Comparison of ENCODE assay signal across 8 mouse cellular contexts in the genomic region with DNA sequence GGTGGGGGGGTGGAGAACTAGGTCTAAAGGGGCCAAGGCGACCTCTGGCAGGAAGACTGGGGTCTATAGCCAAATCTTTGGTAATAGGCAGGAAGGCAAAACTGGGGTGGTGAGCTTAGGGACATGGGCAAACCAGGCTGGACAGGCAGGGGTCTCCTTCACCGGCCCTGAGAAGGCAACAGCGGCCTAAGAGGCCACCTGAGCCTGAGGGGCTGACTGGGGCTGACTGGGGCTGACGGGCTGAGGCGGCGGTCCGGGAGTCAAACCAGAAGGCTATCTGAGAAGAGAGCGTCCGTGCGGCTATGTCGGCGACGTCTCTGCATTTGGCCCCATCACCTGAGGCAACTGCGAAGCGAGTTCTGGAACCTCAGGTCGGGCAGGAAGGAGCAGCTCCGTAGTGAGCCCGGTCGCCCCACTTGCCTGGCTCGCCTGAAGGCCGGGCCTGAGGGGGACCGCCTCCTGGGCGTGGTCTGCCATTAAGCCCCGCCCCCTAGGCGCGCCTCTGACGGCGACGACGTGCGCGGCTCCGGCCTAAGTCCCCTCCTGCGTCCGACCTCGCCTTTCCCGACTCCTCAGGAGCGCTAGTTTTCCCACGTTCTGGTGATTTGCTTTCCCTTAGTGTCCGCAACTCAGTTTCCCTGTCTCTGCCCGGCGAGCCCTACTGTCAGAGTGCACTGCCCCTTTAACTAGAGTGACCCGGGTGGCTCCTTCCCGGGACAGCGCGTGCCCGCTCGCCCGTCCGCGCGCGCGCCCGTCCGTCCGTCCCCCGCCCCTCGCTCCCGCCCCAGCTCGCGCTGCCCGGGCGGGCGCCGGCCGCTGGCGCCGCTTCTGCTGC. TPM values are rescaled to one million over a fixed set of nuclear protein-coding genes. Genes with fewer than 3 reads are reported as not detected.
DNase-seq lines count a peak whose midpoint lies in the region; ATAC-seq and TF ChIP-seq lines count a peak whose summit lies in the region.

A gene (minus strand): TSS at position 434 of the 835 bp plus-strand sequence.
A gene (plus strand): TSS at position 827 of the 835 bp plus-strand sequence.

- DNase-seq in ES-CJ7 (ENCODE audit: low read depth, low spot score), result peak; percentile 95
- peak; percentile 97 for DNase-seq in cerebellum, adult 11 months
- DNase-seq in heart, postnatal 25 days (ENCODE audit: low spot score), result peak; percentile 93
- peak; percentile 94 to 97 for DNase-seq in layer of hippocampus, adult 2 months (ENCODE audit: low spot score in 2 of 2)
- DNase-seq in lung, embryonic 14.5 days, result peak; percentile 97
- DNase-seq in thymus, adult 2 months, result peak; percentile 97

- ATAC-seq in forebrain, embryonic 15.5 days (replicated peaks), result peak; percentile 96
- ATAC-seq in lung, embryonic 14.5 days (ENCODE audit: insufficient read depth), result peak; percentile 95

- WGBS in forebrain, embryonic 15.5 days, result under 1% methylated on average over 68 of the region's 69 CpGs
- WGBS in lung, embryonic 14.5 days, result 1% methylated on average over 62 of the region's 69 CpGs
- WGBS in olfactory bulb, adult 2 months, result 2% methylated on average over 67 of the region's 69 CpGs
- 3% methylated on average over 69 of the region's 69 CpGs for WGBS in thymus, adult 2 months

- intact Hi-C loops in heart, postnatal 25 days (cut with DNase I), result no loop called here

- peak within 1 kb of the TSS; percentile 92 for H3K9ac ChIP-seq in forebrain, embryonic 15.5 days (replicated peaks)
- H3K9ac ChIP-seq in lung, embryonic 14.5 days, result peak within 1 kb of the TSS; percentile 91

- H3K4me2 ChIP-seq in forebrain, embryonic 15.5 days (replicated peaks), result peak within 1 kb of the TSS; percentile 84
- H3K4me2 ChIP-seq in lung, embryonic 14.5 days, result peak within 1 kb of the TSS; percentile 88

- H3K27ac ChIP-seq in forebrain, embryonic 15.5 days (replicated peaks), result peak within 1 kb of the TSS; percentile 91
- peak within 1 kb of the TSS; percentile 100 for H3K27ac ChIP-seq in layer of hippocampus, adult 2 months
- H3K27ac ChIP-seq in lung, embryonic 14.5 days (ENCODE audit: low read depth), result peak within 1 kb of the TSS; percentile 96
- H3K27ac ChIP-seq in olfactory bulb, adult 2 months (ENCODE audit: insufficient read depth, low read depth, low read length), result peak within 1 kb of the TSS; percentile 85
- H3K27ac ChIP-seq in thymus, adult 2 months (ENCODE audit: control insufficient read depth, insufficient read depth, low read length), result 0 out of 2 replicates have a peak within 1 kb of the TSS, but pooled peaks have one; percentile 23

- H3K36me3 ChIP-seq in forebrain, embryonic 15.5 days, result peaks cover 13% of the 10 kb centered on the region; the same call in 1 of the 2 replicates
- H3K36me3 ChIP-seq in lung, embryonic 14.5 days (ENCODE audit: insufficient read depth), result peaks cover 23% of the 10 kb centered on the region
- H3K36me3 ChIP-seq in thymus, adult 2 months (ENCODE audit: control insufficient read depth, insufficient read depth, low read length), result peaks cover 6% of the 10 kb centered on the region; the same call in 1 of the 2 replicates

- H3K4me3 ChIP-seq in forebrain, embryonic 15.5 days, result peak within 1 kb of the TSS; percentile 96
- H3K4me3 ChIP-seq in layer of hippocampus, adult 2 months, result peak within 1 kb of the TSS; percentile 83
- H3K4me3 ChIP-seq in lung, embryonic 14.5 days (ENCODE audit: low read depth, low read length), result peak within 1 kb of the TSS; percentile 71
- H3K4me3 ChIP-seq in olfactory bulb, adult 2 months (ENCODE audit: insufficient read depth, low read depth, low read length), result peak within 1 kb of the TSS; percentile 86
- peak within 1 kb of the TSS; percentile 79 for H3K4me3 ChIP-seq in thymus, adult 2 months (ENCODE audit: control insufficient read depth, insufficient read depth, low read length)

- peak; percentile 69 for TF ChIP-seq POLR2A in olfactory bulb, adult 2 months (IDR thresholded peaks at IDR 0.05; ENCODE audit: insufficient read depth, low read depth, low read length)
- TF ChIP-seq POLR2A in thymus, adult 2 months (IDR thresholded peaks at IDR 0.05; ENCODE audit: control insufficient read depth, extremely low read depth, insufficient read depth, low read length, poor library complexity), result peak; percentile 75

- no peaks in the 10 kb centered on the region for H3K9me3 ChIP-seq in forebrain, embryonic 15.5 days
- H3K9me3 ChIP-seq in lung, embryonic 14.5 days (ENCODE audit: low read depth, low read length), result no peaks in the 10 kb centered on the region

- peaks cover 27% of the 10 kb centered on the region for H3K4me1 ChIP-seq in forebrain, embryonic 15.5 days
- H3K4me1 ChIP-seq in lung, embryonic 14.5 days (ENCODE audit: insufficient read depth), result peaks cover 8% of the 10 kb centered on the region; the same call in 1 of the 2 replicates
- peaks cover 17% of the 10 kb centered on the region for H3K4me1 ChIP-seq in olfactory bulb, adult 2 months (ENCODE audit: control insufficient read depth, insufficient read depth, low read length)
- H3K4me1 ChIP-seq in thymus, adult 2 months (replicated peaks; ENCODE audit: control insufficient read depth, insufficient read depth, low read length), result peaks cover 13% of the 10 kb centered on the region

- TF ChIP-seq CTCF in layer of hippocampus, adult 2 months (conservative IDR thresholded peaks at IDR 0.05), result no peak
- no peak for TF ChIP-seq CTCF in lung, embryonic 14.5 days (IDR thresholded peaks at IDR 0.05; ENCODE audit: low read depth)
- TF ChIP-seq CTCF in olfactory bulb, adult 2 months (IDR thresholded peaks at IDR 0.05; ENCODE audit: insufficient read depth, low read depth, low read length), result no peak
- 0 out of 2 replicates have a peak, but pooled peaks have one; percentile 38 for TF ChIP-seq CTCF in thymus, adult 2 months (IDR thresholded peaks at IDR 0.05; ENCODE audit: borderline replicate concordance, control insufficient read depth, extremely low read depth, insufficient read depth, low read length, poor library complexity)

- no peaks in the 10 kb centered on the region for H3K27me3 ChIP-seq in forebrain, embryonic 15.5 days
- H3K27me3 ChIP-seq in lung, embryonic 14.5 days (ENCODE audit: insufficient read depth, low read length), result no peaks in the 10 kb centered on the region
- no peaks in the 10 kb centered on the region for H3K27me3 ChIP-seq in thymus, adult 2 months (ENCODE audit: control insufficient read depth, insufficient read depth, low read length)

RNA-seq across cellular contexts. Expression of the first gene that starts in this region (rescaled TPM):
- polyA plus RNA-seq in forebrain, embryonic 15.5 days (2015; fragmentation: Nextera tagmentation; extraction: Ambion mirVana), result 0.69 and 1.5 TPM in 2 replicates
- total RNA-seq in heart, postnatal 25 days (2021), result 1 to 10 TPM; 6.4 to 8.1 TPM
- total RNA-seq in layer of hippocampus, adult 2 months (2021), result 1 to 10 TPM; 2.9 to 5.0 TPM
- polyA plus RNA-seq in lung, embryonic 14.5 days (2014; fragmentation: Nextera tagmentation; extraction: Ambion mirVana), result 1.1 and 1.5 TPM in 2 replicates
- not detected in 2 replicates for polyA plus RNA-seq in olfactory bulb, adult 2 months (2012; ENCODE audit: insufficient read depth, insufficient read length, low replicate concordance, missing spikeins)
- 1.1 and 1.9 TPM in 2 replicates for polyA plus RNA-seq in thymus, adult 2 months (2012; rRNA removed)

RNA-seq across cellular contexts. Expression of the second gene that starts in this region (rescaled TPM):
- 1.4 and 1.5 TPM in 2 replicates for polyA plus RNA-seq in forebrain, embryonic 15.5 days (2015; fragmentation: Nextera tagmentation; extraction: Ambion mirVana)
- 100 to 1,000 TPM; 451 to 452 TPM for total RNA-seq in heart, postnatal 25 days (2021)
- total RNA-seq in layer of hippocampus, adult 2 months (2021), result 10 to 100 TPM; 76.5 to 89.8 TPM
- 12.4 and 13.7 TPM in 2 replicates for polyA plus RNA-seq in lung, embryonic 14.5 days (2014; fragmentation: Nextera tagmentation; extraction: Ambion mirVana)
- not detected in 2 replicates for polyA plus RNA-seq in olfactory bulb, adult 2 months (2012; ENCODE audit: insufficient read depth, insufficient read length, low replicate concordance, missing spikeins)
- polyA plus RNA-seq in thymus, adult 2 months (2012; rRNA removed), result 25.5 and 32.1 TPM in 2 replicates

Comparison
In these comparisons a context has a peak if more than half of its experiments do, and no peak if none do; other contexts are left out.
1. Peak in every context shown above with its lines: DNase-seq, ATAC-seq, H3K4me3 ChIP-seq and H3K27ac ChIP-seq.
2. RNA of the second gene that starts in this region (total RNA-seq): 451 to 452 TPM in heart, postnatal 25 days; 76.5 to 89.8 TPM in layer of hippocampus, adult 2 months; every median in the first group is over 4 times any median in the second.
3. H3K27ac ChIP-seq: peak in every context shown above with its lines; median percentile 100 in layer of hippocampus, adult 2 months; 96 in lung, embryonic 14.5 days; 91 in forebrain, embryonic 15.5 days; 85 in olfactory bulb, adult 2 months; 23 in thymus, adult 2 months.